14 mouse cellular contexts compared by ENCODE assay signal in genomic region chr19:18646397-18646796, GRCm38 (mm10). TPM values are rescaled to one million over a fixed set of nuclear protein-coding genes. Genes with fewer than 3 reads are reported as not detected.
DNase-seq lines count a peak whose midpoint lies in the region; ATAC-seq and TF ChIP-seq lines count a peak whose summit lies in the region.
"Had no signal": no experiment of that assay in that cellular context is flagged by ENCODE, and none has a peak within 500 bp of the region (broad histone marks: within the 10 kb centered on the region; RNA-seq: fewer than 3 reads in every experiment).

No protein-coding gene starts in this region.

- H3K4me2 ChIP-seq in liver, postnatal 0 days (ENCODE audit: low read depth, low read length), result no peak overlapping the region

- H3K4me3 ChIP-seq in megakaryocyte, embryonic 14.5 days (replicated peaks), result peak overlapping the region; percentile 68
- no peak overlapping the region for H3K4me3 ChIP-seq in ES-Bruce4 (ENCODE audit: low read depth, low read length)
- H3K4me3 ChIP-seq in liver, postnatal 0 days (ENCODE audit: low read depth, low read length), result no peak overlapping the region
- H3K4me3 ChIP-seq: limb, embryonic 10.5 days had no signal

- 40% methylated on average over 3 of the region's 3 CpGs for WGBS in liver, postnatal 0 days (ENCODE audit: insufficient replicate concordance)

- no peak overlapping the region for H3K9ac ChIP-seq in ES-Bruce4 (ENCODE audit: low read depth, poor library complexity, severe bottlenecking)
- H3K9ac ChIP-seq in liver, postnatal 0 days (replicated peaks), result no peak overlapping the region

- no peaks in the 10 kb centered on the region for H3K9me3 ChIP-seq in megakaryocyte, embryonic 14.5 days
- H3K9me3 ChIP-seq in ES-Bruce4 (replicated peaks; ENCODE audit: control insufficient read depth, insufficient read depth, low read length, poor library complexity, severe bottlenecking), result no peaks in the 10 kb centered on the region
- H3K9me3 ChIP-seq in liver, postnatal 0 days (ENCODE audit: low read length), result no peaks in the 10 kb centered on the region
- H3K9me3 ChIP-seq: limb, embryonic 10.5 days had no signal

- DNase-seq in liver, postnatal 0 days, result no peak
- no peak for DNase-seq in adipocyte (ENCODE audit: low spot score)
- no peak for DNase-seq in right cerebral cortex, adult 18-20 months
- DNase-seq in retina, embryonic 14.5 days (ENCODE audit: low spot score), result no peak
- DNase-seq: cerebellum, adult 11 months; heart, postnatal 4 days; right cerebral cortex, postnatal 4 days had no signal

- H3K4me1 ChIP-seq in megakaryocyte, embryonic 14.5 days, result peaks cover 65% of the 10 kb centered on the region
- no peaks in the 10 kb centered on the region for H3K4me1 ChIP-seq in ES-Bruce4 (ENCODE audit: control insufficient read depth, insufficient read depth, low read length)
- H3K4me1 ChIP-seq in liver, postnatal 0 days (ENCODE audit: insufficient read depth), result 0 out of 2 replicates have a peak, but pooled peaks cover 3% of the 10 kb centered on the region
- H3K4me1 ChIP-seq: limb, embryonic 10.5 days had no signal

- no peak for ATAC-seq in megakaryocyte, adult 5-6 weeks (ENCODE audit: poor library complexity, severe bottlenecking)
- ATAC-seq in erythroid progenitor cell, adult 5-6 weeks (replicated peaks; ENCODE audit: low FRiP score, poor library complexity, severe bottlenecking), result 0 out of 2 replicates have a peak, but pooled peaks have one; percentile 36
- peak; percentile 18; the same call in 1 of the 2 replicates for ATAC-seq in liver, postnatal 0 days
- ATAC-seq: intestine, postnatal 0 days; lung, postnatal 0 days had no signal

- H3K36me3 ChIP-seq in megakaryocyte, embryonic 14.5 days (replicated peaks; ENCODE audit: low read length), result peaks cover 50% of the 10 kb centered on the region
- peaks cover 4% of the 10 kb centered on the region; the same call in 1 of the 2 replicates for H3K36me3 ChIP-seq in ES-Bruce4 (ENCODE audit: control insufficient read depth, insufficient read depth, low read length, poor library complexity, severe bottlenecking)
- H3K36me3 ChIP-seq in liver, postnatal 0 days (replicated peaks; ENCODE audit: insufficient read depth, low read length), result peaks cover 5% of the 10 kb centered on the region; the same call in 1 of the 2 replicates
- H3K36me3 ChIP-seq: limb, embryonic 10.5 days had no signal

- TF ChIP-seq CTCF in ES-Bruce4 (IDR thresholded peaks at IDR 0.05; ENCODE audit: low read depth, low read length), result no peak
- no peak for TF ChIP-seq CTCF in liver, postnatal 0 days (IDR thresholded peaks at IDR 0.05; ENCODE audit: low read depth)

- H3K27ac ChIP-seq in ES-Bruce4 (ENCODE audit: insufficient read depth, low read length), result 0 out of 2 replicates have a peak overlapping the region, but pooled peaks have one; percentile 25
- peak overlapping the region; percentile 67 for H3K27ac ChIP-seq in liver, postnatal 0 days (ENCODE audit: low read depth)
- H3K27ac ChIP-seq: limb, embryonic 10.5 days had no signal

- TF ChIP-seq POLR2A in ES-Bruce4 (IDR thresholded peaks at IDR 0.05; ENCODE audit: insufficient read depth, low read length), result no peak

- no peak for TF ChIP-seq EP300 in ES-Bruce4 (IDR thresholded peaks at IDR 0.05; ENCODE audit: insufficient read depth, low read depth, low read length)
- TF ChIP-seq EP300 in liver, postnatal 0 days (IDR thresholded peaks at IDR 0.05; ENCODE audit: low read depth), result no peak

- no peaks in the 10 kb centered on the region for H3K27me3 ChIP-seq in megakaryocyte, embryonic 14.5 days (replicated peaks)
- H3K27me3 ChIP-seq in ES-Bruce4 (ENCODE audit: control insufficient read depth, insufficient read depth, low read length, poor library complexity, severe bottlenecking), result no peaks in the 10 kb centered on the region
- H3K27me3 ChIP-seq in liver, postnatal 0 days (ENCODE audit: insufficient read depth, low read length), result no peaks in the 10 kb centered on the region

RNA-seq across cellular contexts. Expression of gene Nmrk1, which starts 14.6 kb away (rescaled TPM):
- 0.96 and 1.5 TPM in 2 replicates for polyA plus RNA-seq in megakaryocyte, embryonic 14.5 days (2012; ENCODE audit: insufficient read depth, low replicate concordance)
- total RNA-seq in megakaryocyte, adult 5-6 weeks (2015), result 6.1 and 13.0 TPM in 2 replicates
- total RNA-seq in megakaryocyte, adult 5-6 weeks (2017), result 3.7 and 4.6 TPM in 2 replicates
- 15.9 and 20.4 TPM in 2 replicates for polyA plus RNA-seq in ES-Bruce4 (2011; ENCODE audit: insufficient read depth, insufficient read length, low read depth, missing spikeins)
- total RNA-seq in erythroid progenitor cell, adult 5-6 weeks (2015; ENCODE audit: low replicate concordance), result 6.5 TPM in 1 of 2 replicates, not detected in the other
- 6.3 TPM in 1 of 2 replicates, not detected in the other for total RNA-seq in erythroid progenitor cell, adult 5-6 weeks (2017; ENCODE audit: low replicate concordance)
- polyA plus RNA-seq in liver, postnatal 0 days (2015; fragmentation: Nextera tagmentation; extraction: Ambion mirVana), result 10.9 and 12.6 TPM in 2 replicates

RNA-seq across cellular contexts. Expression of gene Ostf1, which starts 14.8 kb away (rescaled TPM):
- polyA plus RNA-seq in megakaryocyte, embryonic 14.5 days (2012; ENCODE audit: insufficient read depth, low replicate concordance), result 422 and 727 TPM in 2 replicates
- 384 and 411 TPM in 2 replicates for total RNA-seq in megakaryocyte, adult 5-6 weeks (2015)
- total RNA-seq in megakaryocyte, adult 5-6 weeks (2017), result 378 and 396 TPM in 2 replicates
- polyA plus RNA-seq in ES-Bruce4 (2011; ENCODE audit: insufficient read depth, insufficient read length, low read depth, missing spikeins), result 79.9 and 87.0 TPM in 2 replicates
- total RNA-seq in erythroid progenitor cell, adult 5-6 weeks (2015; ENCODE audit: low replicate concordance), result 44.0 and 59.8 TPM in 2 replicates
- 38.5 and 49.5 TPM in 2 replicates for total RNA-seq in erythroid progenitor cell, adult 5-6 weeks (2017; ENCODE audit: low replicate concordance)
- 87.5 and 93.7 TPM in 2 replicates for polyA plus RNA-seq in liver, postnatal 0 days (2015; fragmentation: Nextera tagmentation; extraction: Ambion mirVana)

RNA-seq across cellular contexts. Expression of gene Carnmt1, which starts 24.2 kb away (rescaled TPM):
- polyA plus RNA-seq in megakaryocyte, embryonic 14.5 days (2012; ENCODE audit: insufficient read depth, low replicate concordance), result 8.3 and 8.8 TPM in 2 replicates
- total RNA-seq in megakaryocyte, adult 5-6 weeks (2015), result 16.3 and 18.3 TPM in 2 replicates
- 11.4 and 11.6 TPM in 2 replicates for total RNA-seq in megakaryocyte, adult 5-6 weeks (2017)
- 40.8 and 49.5 TPM in 2 replicates for polyA plus RNA-seq in ES-Bruce4 (2011; ENCODE audit: insufficient read depth, insufficient read length, low read depth, missing spikeins)
- total RNA-seq in erythroid progenitor cell, adult 5-6 weeks (2015; ENCODE audit: low replicate concordance), result 19.8 and 20.5 TPM in 2 replicates
- total RNA-seq in erythroid progenitor cell, adult 5-6 weeks (2017; ENCODE audit: low replicate concordance), result 10.7 and 19.8 TPM in 2 replicates
- polyA plus RNA-seq in liver, postnatal 0 days (2015; fragmentation: Nextera tagmentation; extraction: Ambion mirVana), result 13.2 and 15.5 TPM in 2 replicates
